Mouse (Mus musculus) brown adipose tissue, adult 24 weeks (tissue): ENCODE measurements around the gene Tfr2. TPM values are rescaled to one million over a fixed set of nuclear protein-coding genes. Genes with fewer than 3 reads are reported as not detected.

ENCODE experiments used
- polyA plus RNA-seq: library from polyadenylated mRNA; stranded (reverse); fragments of >200 nt; gene quantifications from 2 replicates; pipeline ENCODE4 v1.2.4, GENCODE M21; 2012; ENCODE audit not compliant: missing spikeins, insufficient read depth, insufficient read length

Tfr2 gene
- polyA plus RNA-seq, 1 experiment, result 6.1 TPM

Other genes with a start within 250 kb of the Tfr2 start
- 2.5 and 5.2 TPM in 2 replicates for gene Slc12a9, start 236.2 kb upstream of the Tfr2 start, polyA plus RNA-seq
- 10.3 and 10.4 TPM in 2 replicates for gene Ephb4, start 219.7 kb upstream of the Tfr2 start, polyA plus RNA-seq
- gene Zan, start 92.8 kb upstream of the Tfr2 start, polyA plus RNA-seq, result not detected in 2 replicates
- gene Pop7, start 67.3 kb upstream of the Tfr2 start, polyA plus RNA-seq, result 19.7 and 20.9 TPM in 2 replicates
- gene Gigyf1, start 51.3 kb upstream of the Tfr2 start, polyA plus RNA-seq, result 8.6 and 11.2 TPM in 2 replicates
- not detected in 2 replicates for gene Epo, start 36.6 kb upstream of the Tfr2 start, polyA plus RNA-seq
- gene Gnb2, start 36.3 kb upstream of the Tfr2 start, polyA plus RNA-seq, result 285 and 328 TPM in 2 replicates
- gene Actl6b, start 16.3 kb upstream of the Tfr2 start, polyA plus RNA-seq, result not detected in 2 replicates
- gene Mospd3, start 31.2 kb downstream of the Tfr2 start, polyA plus RNA-seq, result 31.1 and 45.9 TPM in 2 replicates
- 66.8 and 89.9 TPM in 2 replicates for gene Pcolce, start 43.9 kb downstream of the Tfr2 start, polyA plus RNA-seq
- not detected in 2 replicates for gene Fbxo24, start 59.2 kb downstream of the Tfr2 start, polyA plus RNA-seq
- 11.5 and 13.6 TPM in 2 replicates for gene Lrch4, start 59.3 kb downstream of the Tfr2 start, polyA plus RNA-seq
- gene Gm20605, start 59.3 kb downstream of the Tfr2 start, polyA plus RNA-seq, result 0.95 and 2.3 TPM in 2 replicates
- gene Sap25, start 71.5 kb downstream of the Tfr2 start, polyA plus RNA-seq, result 2.0 TPM in 1 of 2 replicates, not detected in the other
- gene Irs3, start 75.9 kb downstream of the Tfr2 start, polyA plus RNA-seq, result 22.0 and 26.4 TPM in 2 replicates
- gene Agfg2, start 114.9 kb downstream of the Tfr2 start, polyA plus RNA-seq, result 16.2 and 17.6 TPM in 2 replicates
- gene Nyap1, start 171.8 kb downstream of the Tfr2 start, polyA plus RNA-seq, result not detected in 2 replicates
- gene Tsc22d4, start 175.9 kb downstream of the Tfr2 start, polyA plus RNA-seq, result 21.4 and 24.0 TPM in 2 replicates
- gene Ppp1r35, start 209.0 kb downstream of the Tfr2 start, polyA plus RNA-seq, result 15.1 and 15.4 TPM in 2 replicates
- 14.3 and 21.2 TPM in 2 replicates for gene Mepce, start 217.8 kb downstream of the Tfr2 start, polyA plus RNA-seq
- 2.9 and 4.9 TPM in 2 replicates for gene Zcwpw1, start 218.0 kb downstream of the Tfr2 start, polyA plus RNA-seq